Mouse (Mus musculus) left cerebral cortex, adult 2 months (tissue): ENCODE results near the gene Celf5. TPM values are rescaled to one million over a fixed set of nuclear protein-coding genes. Genes with fewer than 3 reads are reported as not detected.

Experiments used
- DNase-seq, 2 experiments: peaks; one replicate each; pipeline ENCODE4 v3.0.0; 2021 to 2022; ENCODE audit warnings: low spot score in 2 of 2, mixed read lengths in 1 of 2; ENCODE audit errors: extremely low spot score in 1 of 2
- H3K27ac ChIP-seq: fragments of 200-600 bp; 2 replicates; pipeline ENCODE4 v1.8.1; 2022
- H3K4me3 ChIP-seq: fragments of 200-600 bp; 2 replicates; pipeline ENCODE4 v1.8.1; 2022
- CTCF ChIP-seq: fragments of 200-600 bp; IDR thresholded peaks from 2 replicates; pipeline ENCODE4 v1.8.1; 2022; ENCODE audit warnings: antibody characterized with exemption, mild to moderate bottlenecking, moderate library complexity
- intact Hi-C: fragments of 180-260 bp; cut with DNase I; formaldehyde crosslinking; loops from one replicate; pipeline ENCODE4 v1.15.1; 2025
- total RNA-seq, 2 experiments: library from RNA; stranded (reverse); gene quantifications; 2 replicates each; pipeline ENCODE4 v1.2.3; 2021

Celf5 gene
- total RNA-seq, 2 experiments from 2014 or later: 284 to 288 TPM

DNA sequence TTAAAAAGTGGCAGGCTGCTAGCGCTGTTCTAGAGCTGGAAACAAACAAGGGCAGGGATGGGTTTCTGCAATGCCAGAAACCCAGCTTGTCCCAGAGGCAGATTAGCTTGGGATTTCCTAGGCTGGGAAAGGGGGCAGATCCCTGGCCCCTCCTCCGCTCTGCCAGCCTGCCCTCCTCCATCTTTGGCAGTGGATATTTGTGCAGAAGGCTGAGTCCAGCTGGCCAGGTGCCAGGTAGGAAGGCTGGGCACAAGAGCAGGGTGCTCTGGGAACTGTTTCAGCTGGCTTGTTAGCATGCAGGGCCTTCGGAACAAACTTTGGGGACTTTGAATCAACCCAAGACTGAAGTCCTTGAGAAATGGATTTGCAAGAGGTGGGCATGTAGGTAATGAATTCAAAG, 47.1 kb downstream of the Celf5 start:
- peak; percentile 67 to 75 for DNase-seq
- TF ChIP-seq CTCF: no peak
- H3K27ac ChIP-seq: peak overlapping the region; percentile 63; the same call in 1 of the 2 replicates
- intact Hi-C loops: no loop called here
- no peak overlapping the region for H3K4me3 ChIP-seq

GRCm38 (mm10) chr10:81434361-81435263, 47.9 kb downstream of the Celf5 start:
- intact Hi-C loops: no loop called here
- no peak for TF ChIP-seq CTCF
- no peak overlapping the region for H3K4me3 ChIP-seq

GRCm38 (mm10) chr10:81433541-81434289, 48.8 kb downstream of the Celf5 start:
- peak overlapping the region; percentile 66 for H3K27ac ChIP-seq
- H3K4me3 ChIP-seq: no peak overlapping the region
- TF ChIP-seq CTCF: peak; percentile 10
- intact Hi-C loops: no loop called here
- peak; percentile 11 to 17 for DNase-seq

More at GRCm38 (mm10) chr10:81434361-81435263, 47.9 kb downstream of the Celf5 start:
- peak; percentile 9 for DNase-seq
- peak overlapping the region; percentile 58 for H3K27ac ChIP-seq

DNA sequence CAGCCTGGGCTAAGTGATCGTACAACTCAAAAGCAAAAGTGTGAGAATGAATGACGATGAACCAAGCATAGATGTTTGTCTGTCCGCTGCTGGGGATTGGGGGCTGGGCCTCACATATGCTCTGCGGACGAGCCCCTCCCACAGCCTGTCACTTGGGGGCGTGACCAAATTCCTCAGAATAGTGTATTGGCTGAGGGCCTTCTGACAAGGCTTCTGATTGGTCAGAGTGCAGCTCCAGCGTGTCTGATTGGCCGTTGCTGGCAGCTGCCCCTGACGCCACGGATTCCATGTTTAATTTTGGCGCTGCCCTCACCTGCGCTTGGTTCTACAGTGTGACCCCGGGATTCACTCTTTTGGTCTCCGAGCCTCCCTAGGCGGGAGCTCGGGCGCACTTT, 49.6 kb downstream of the Celf5 start:
- peak; percentile 88 to 91 for DNase-seq
- TF ChIP-seq CTCF: no peak
- Histone ChIP-seq H3K4me3 (peak overlapping the region; percentile 32), H3K27ac (peak overlapping the region; percentile 66)
- intact Hi-C loops: no loop called here

- TF ChIP-seq CTCF: peak; percentile 16
- H3K27ac ChIP-seq: peak overlapping the region; percentile 29; the same call in 1 of the 2 replicates
- DNase-seq: peak in 1 of 2 experiments; percentile 24
- H3K4me3 ChIP-seq: peak overlapping the region; percentile 22
- intact Hi-C loops: no loop called here
Measured at GRCm38 (mm10) chr10:81432169-81432867, 50.2 kb downstream of the Celf5 start.

GRCm38 (mm10) chr10:81431526-81432168, 50.9 kb downstream of the Celf5 start:
- TF ChIP-seq CTCF: no peak
- H3K27ac ChIP-seq: peak overlapping the region; percentile 99

GRCm38 (mm10) chr10:81430831-81431525, 51.5 kb downstream of the Celf5 start:
- DNase-seq: peak; percentile 73 to 75
- H3K4me3 ChIP-seq: peak overlapping the region; percentile 80
- TF ChIP-seq CTCF: no peak
- intact Hi-C loops: no loop called here
- peak overlapping the region; percentile 99 for H3K27ac ChIP-seq

More at GRCm38 (mm10) chr10:81431526-81432168, 50.9 kb downstream of the Celf5 start:
- peak; percentile 23 to 39 for DNase-seq
- H3K4me3 ChIP-seq: peak overlapping the region; percentile 80; the same call in 1 of the 2 replicates
- intact Hi-C loops: no loop called here

DNA sequence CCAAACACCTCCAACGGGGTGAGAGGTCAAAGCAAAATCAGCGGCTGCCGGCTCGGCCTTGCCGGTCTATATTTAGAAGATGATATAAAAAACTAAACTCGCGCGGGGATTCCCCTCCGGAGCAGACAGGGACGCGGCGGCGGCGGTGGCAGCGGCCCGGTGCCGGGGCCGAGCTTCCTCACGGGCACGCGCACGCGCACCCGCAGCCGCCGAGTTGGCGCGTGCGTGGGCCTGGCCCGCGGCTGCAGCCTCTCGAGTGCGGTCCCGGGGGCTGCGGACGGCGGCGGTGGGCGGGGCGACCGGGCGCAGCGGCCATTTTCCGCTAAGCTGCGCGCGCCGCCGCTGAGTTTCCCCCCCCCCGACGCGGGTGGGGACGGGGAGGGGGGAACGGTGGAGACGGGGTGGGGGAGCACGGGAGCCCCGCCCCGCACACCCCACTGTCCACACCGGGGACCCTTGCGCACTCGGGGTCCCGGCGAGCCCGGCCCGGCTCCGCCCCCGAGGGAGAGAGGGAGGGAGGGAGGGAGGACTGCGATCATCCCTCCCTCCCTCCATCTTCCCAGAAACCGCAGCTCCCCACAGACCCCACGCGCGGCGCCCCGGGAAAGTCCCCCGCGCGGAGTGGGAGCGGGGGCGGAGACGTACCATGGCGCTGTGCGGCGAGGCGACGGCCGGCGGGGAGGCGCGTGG, 52.2 kb downstream of the Celf5 start:
- peak; percentile 86 to 87 for DNase-seq
- Histone ChIP-seq H3K4me3 (peak overlapping the region; percentile 80), H3K27ac (peak overlapping the region; percentile 99)
- intact Hi-C loops: no loop called here
- no peak for TF ChIP-seq CTCF

DNA sequence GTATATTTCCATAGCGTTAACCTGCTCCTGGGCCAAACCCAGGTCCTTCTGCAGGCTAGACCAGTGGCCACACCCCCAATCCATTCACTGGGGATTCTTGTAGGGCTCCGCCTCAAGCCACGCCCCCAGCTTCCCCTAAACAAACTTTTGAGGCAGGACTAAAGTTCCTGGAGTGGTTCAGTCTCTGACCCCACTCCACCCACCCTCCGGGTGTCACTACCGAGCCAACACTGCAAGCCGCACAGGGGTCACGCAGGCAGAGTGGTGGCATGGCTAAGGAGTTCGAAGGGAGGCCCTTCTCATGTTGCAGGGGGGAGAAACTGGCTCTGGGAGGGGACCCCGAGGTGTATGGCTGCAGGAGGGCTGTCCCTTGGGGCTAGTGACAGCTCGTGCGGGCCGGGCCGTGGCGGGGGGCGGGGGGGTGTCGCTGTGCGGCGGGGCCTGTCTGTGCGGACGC, 52.9 kb downstream of the Celf5 start:
- TF ChIP-seq CTCF: no peak
- intact Hi-C loops: no loop called here
- DNase-seq: peak; percentile 46 to 62
- Histone ChIP-seq H3K27ac (peak overlapping the region; percentile 99), H3K4me3 (peak overlapping the region; percentile 80)

GRCm38 (mm10) chr10:81429092-81429491, 53.4 kb downstream of the Celf5 start:
- Histone ChIP-seq H3K27ac (no peak overlapping the region; the same call in 1 of the 2 replicates), H3K4me3 (no peak overlapping the region; the same call in 1 of the 2 replicates)
- intact Hi-C loops: no loop called here
- no peak for DNase-seq
- TF ChIP-seq CTCF: no peak
